Mouse (Mus musculus): ENCODE measurements around the gene Rftn1. TPM values are rescaled to one million over a fixed set of nuclear protein-coding genes. Genes with fewer than 3 reads are reported as not detected.
A peak's percentile ranks its signal among the peaks of the same experiment; 100 is the strongest.

Gene Rftn1
- total RNA-seq, 2 experiments from 2014 or later: 8.4 to 9.4 TPM

GRCm38 (mm10) chr17:50019819-50020210, 170.7 kb downstream of the Rftn1 start:
- no peak for TF ChIP-seq CTCF (IDR thresholded peaks at IDR 0.05)
- H3K4me3 ChIP-seq: no peak overlapping the region
- H3K27ac ChIP-seq: peak overlapping the region; percentile 16; the same call in 1 of the 2 replicates
- DNase-seq (ENCODE audit: extremely low spot score in 1 of 2, low spot score in 2 of 2): no peak
- intact Hi-C loops (cut with DNase I): no loop called here

- no peak for DNase-seq (ENCODE audit: extremely low spot score in 1 of 2, low spot score in 2 of 2)
- intact Hi-C loops (cut with DNase I): no loop called here
- TF ChIP-seq CTCF (IDR thresholded peaks at IDR 0.05): no peak
- Histone ChIP-seq H3K4me3 (no peak overlapping the region), H3K27ac (no peak overlapping the region)
Measured at GRCm38 (mm10) chr17:50019090-50019489, 171.4 kb downstream of the Rftn1 start.

- DNase-seq (ENCODE audit: extremely low spot score in 1 of 2, low spot score in 2 of 2): no peak
- intact Hi-C loops (cut with DNase I): no loop called here
- Histone ChIP-seq H3K27ac (no peak overlapping the region), H3K4me3 (no peak overlapping the region)
- no peak for TF ChIP-seq CTCF (IDR thresholded peaks at IDR 0.05)
Measured at GRCm38 (mm10) chr17:50014708-50015107, 175.8 kb downstream of the Rftn1 start.

GRCm38 (mm10) chr17:50013848-50014247, 176.6 kb downstream of the Rftn1 start:
- intact Hi-C loops (cut with DNase I): no loop called here
- TF ChIP-seq CTCF (IDR thresholded peaks at IDR 0.05): no peak
- DNase-seq (ENCODE audit: extremely low spot score in 1 of 2, low spot score in 2 of 2): no peak
- Histone ChIP-seq H3K4me3 (no peak overlapping the region), H3K27ac (no peak overlapping the region)

- intact Hi-C loops (cut with DNase I): no loop called here
- no peak overlapping the region for H3K4me3 ChIP-seq
- no peak for TF ChIP-seq CTCF (IDR thresholded peaks at IDR 0.05)
Measured at GRCm38 (mm10) chr17:50010096-50010495, 180.4 kb downstream of the Rftn1 start.

GRCm38 (mm10) chr17:50006721-50007351, 183.6 kb downstream of the Rftn1 start:
- no peak for TF ChIP-seq CTCF (IDR thresholded peaks at IDR 0.05)
- intact Hi-C loops (cut with DNase I): no loop called here
- Histone ChIP-seq H3K4me3 (no peak overlapping the region), H3K27ac (0 out of 2 replicates have a peak overlapping the region, but pooled peaks have one; percentile 11)
- peak in 1 of 2 experiments; percentile 19 for DNase-seq (ENCODE audit: extremely low spot score in 1 of 2, low spot score in 2 of 2)

More at GRCm38 (mm10) chr17:50010096-50010495, 180.4 kb downstream of the Rftn1 start:
- DNase-seq (ENCODE audit: extremely low spot score in 1 of 2, low spot score in 2 of 2): no peak
- no peak overlapping the region for H3K27ac ChIP-seq

GRCm38 (mm10) chr17:50006338-50006720, 184.1 kb downstream of the Rftn1 start:
- no peak for DNase-seq (ENCODE audit: extremely low spot score in 1 of 2, low spot score in 2 of 2)
- no peak overlapping the region for H3K27ac ChIP-seq

GRCm38 (mm10) chr17:50003156-50003555, 187.3 kb downstream of the Rftn1 start:
- DNase-seq (ENCODE audit: extremely low spot score in 1 of 2, low spot score in 2 of 2): no peak
- Histone ChIP-seq H3K4me3 (no peak overlapping the region), H3K27ac (no peak overlapping the region)
- TF ChIP-seq CTCF (IDR thresholded peaks at IDR 0.05): no peak
- intact Hi-C loops (cut with DNase I): no loop called here

More at GRCm38 (mm10) chr17:50006338-50006720, 184.1 kb downstream of the Rftn1 start:
- no peak overlapping the region for H3K4me3 ChIP-seq
- intact Hi-C loops (cut with DNase I): no loop called here
- TF ChIP-seq CTCF (IDR thresholded peaks at IDR 0.05): no peak

- H3K27ac ChIP-seq: no peak overlapping the region
- TF ChIP-seq CTCF (IDR thresholded peaks at IDR 0.05): no peak
- DNase-seq (ENCODE audit: extremely low spot score in 1 of 2, low spot score in 2 of 2): no peak
- H3K4me3 ChIP-seq: no peak overlapping the region
- intact Hi-C loops (cut with DNase I): no loop called here
Measured at GRCm38 (mm10) chr17:50002171-50002570, 188.3 kb downstream of the Rftn1 start.

GRCm38 (mm10) chr17:50001754-50002153, 188.7 kb downstream of the Rftn1 start:
- TF ChIP-seq CTCF (IDR thresholded peaks at IDR 0.05): no peak
- Histone ChIP-seq H3K27ac (no peak overlapping the region), H3K4me3 (no peak overlapping the region)
- intact Hi-C loops (cut with DNase I): no loop called here
- no peak for DNase-seq (ENCODE audit: extremely low spot score in 1 of 2, low spot score in 2 of 2)

- H3K27ac ChIP-seq: no peak overlapping the region
- TF ChIP-seq CTCF (IDR thresholded peaks at IDR 0.05): no peak
- intact Hi-C loops (cut with DNase I): no loop called here
Measured at GRCm38 (mm10) chr17:50000580-50000979, 189.9 kb downstream of the Rftn1 start.

GRCm38 (mm10) chr17:49996626-49997152, 193.8 kb downstream of the Rftn1 start:
- intact Hi-C loops (cut with DNase I): no loop called here
- TF ChIP-seq CTCF (IDR thresholded peaks at IDR 0.05): no peak
- Histone ChIP-seq H3K27ac (no peak overlapping the region), H3K4me3 (no peak overlapping the region)
- DNase-seq (ENCODE audit: extremely low spot score in 1 of 2, low spot score in 2 of 2): no peak

More at GRCm38 (mm10) chr17:50000580-50000979, 189.9 kb downstream of the Rftn1 start:
- H3K4me3 ChIP-seq: no peak overlapping the region
- DNase-seq (ENCODE audit: extremely low spot score in 1 of 2, low spot score in 2 of 2): no peak

GRCm38 (mm10) chr17:49996097-49996496, 194.4 kb downstream of the Rftn1 start:
- intact Hi-C loops (cut with DNase I): no loop called here

More at GRCm38 (mm10) chr17:49996097-49996496, 194.4 kb downstream of the Rftn1 start:
- no peak overlapping the region for H3K27ac ChIP-seq
- no peak overlapping the region for H3K4me3 ChIP-seq
- no peak for DNase-seq (ENCODE audit: extremely low spot score in 1 of 2, low spot score in 2 of 2)
- TF ChIP-seq CTCF (IDR thresholded peaks at IDR 0.05): no peak

All from left cerebral cortex, adult 2 months (tissue).